Mouse (Mus musculus) MEL (cell line): ENCODE results near the gene Hmx3.

Source experiments
- CTCF ChIP-seq, 3 experiments: IDR thresholded peaks in 2 of 3; conservative IDR thresholded peaks in 1 of 3; 2 replicates each; pipeline ENCODE4 v1.5.1; 2011 to 2012; ENCODE audit warnings: low read length in 3 of 3, low read depth in 2 of 3, mild to moderate bottlenecking in 2 of 3, improper control_type of control experiment in 1 of 3, inconsistent platforms in 1 of 3, mixed read lengths in 1 of 3, moderate library complexity in 1 of 3; ENCODE audit not compliant: control insufficient read depth in 1 of 3, insufficient read depth in 1 of 3, poor library complexity in 1 of 3, severe bottlenecking in 1 of 3
- POLR2A ChIP-seq, 2 experiments: IDR thresholded peaks; 2 replicates each; pipeline ENCODE4 v1.6.1; 2011 to 2012; ENCODE audit warnings: low read length in 2 of 2, mild to moderate bottlenecking in 2 of 2, control low read depth in 1 of 2, improper control_type of control experiment in 1 of 2, low read depth in 1 of 2, moderate library complexity in 1 of 2; ENCODE audit not compliant: control insufficient read depth in 1 of 2, insufficient read depth in 1 of 2, poor library complexity in 1 of 2

GRCm38 (mm10) chr7:131545701-131546385 is 3.2 kb downstream of the Hmx3 start:
- no peak for TF ChIP-seq CTCF (IDR thresholded peaks at IDR 0.05 in 2 of 3, conservative IDR thresholded peaks at IDR 0.05 in 1 of 3; ENCODE audit: control insufficient read depth in 1 of 3, insufficient read depth in 1 of 3, low read depth in 2 of 3, low read length in 3 of 3, poor library complexity in 1 of 3, severe bottlenecking in 1 of 3)
- no peak for TF ChIP-seq POLR2A (IDR thresholded peaks at IDR 0.05; ENCODE audit: control insufficient read depth in 1 of 2, insufficient read depth in 1 of 2, low read depth in 1 of 2, low read length in 2 of 2, poor library complexity in 1 of 2)
